Mouse (Mus musculus) cerebellum, adult 9-11 months (tissue): Measurements from ENCODE around the gene St6galnac1.

Experiments
- DNase-seq: peaks from one replicate; pipeline ENCODE4 v3.0.0; 2022

St6galnac1 gene

DNA sequence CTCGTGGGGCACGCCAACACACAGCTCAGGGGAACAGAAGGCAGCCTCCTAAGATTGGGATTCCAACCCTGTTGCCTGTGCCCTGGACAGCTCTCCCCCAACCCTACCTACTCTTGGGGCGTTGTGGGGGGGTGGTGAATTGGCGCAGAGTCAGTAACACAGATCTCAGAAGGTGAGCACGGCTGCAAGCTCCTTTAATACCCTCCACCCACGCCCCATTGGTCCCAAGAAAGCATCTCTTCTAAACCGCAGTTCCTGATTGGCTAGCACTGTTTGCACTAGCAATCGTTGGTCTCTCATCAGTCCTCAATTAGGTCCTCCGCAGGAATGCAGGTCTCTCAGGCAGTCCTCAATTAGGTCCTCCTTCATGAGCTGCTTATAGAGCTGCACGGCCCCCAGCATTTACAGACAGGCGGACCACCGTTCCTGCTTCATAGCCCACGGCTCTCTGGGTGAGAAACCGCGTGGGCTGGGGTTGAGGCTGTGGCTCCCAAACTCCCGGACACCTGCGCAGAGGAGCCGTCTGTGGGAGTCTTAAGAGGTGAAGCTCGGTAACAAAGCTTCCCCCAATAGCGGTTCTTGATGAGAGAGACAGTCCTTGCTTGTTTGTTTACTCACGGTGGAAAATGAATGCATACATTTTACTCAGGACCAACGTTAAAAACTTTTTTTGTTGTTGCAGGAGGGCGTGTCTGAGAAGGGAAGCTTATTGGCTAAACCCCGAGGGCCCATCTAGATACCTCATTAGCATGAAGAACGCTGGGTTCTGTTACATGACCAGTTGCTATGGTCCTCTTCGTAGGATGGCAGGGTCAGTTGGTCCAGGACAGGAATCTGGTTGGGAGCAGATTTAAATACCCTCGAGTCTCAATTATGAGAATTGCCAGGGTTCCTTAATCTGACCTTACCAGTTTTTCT, 50.0 kb downstream of the St6galnac1 start:
- peak; percentile 11 for DNase-seq

DNA sequence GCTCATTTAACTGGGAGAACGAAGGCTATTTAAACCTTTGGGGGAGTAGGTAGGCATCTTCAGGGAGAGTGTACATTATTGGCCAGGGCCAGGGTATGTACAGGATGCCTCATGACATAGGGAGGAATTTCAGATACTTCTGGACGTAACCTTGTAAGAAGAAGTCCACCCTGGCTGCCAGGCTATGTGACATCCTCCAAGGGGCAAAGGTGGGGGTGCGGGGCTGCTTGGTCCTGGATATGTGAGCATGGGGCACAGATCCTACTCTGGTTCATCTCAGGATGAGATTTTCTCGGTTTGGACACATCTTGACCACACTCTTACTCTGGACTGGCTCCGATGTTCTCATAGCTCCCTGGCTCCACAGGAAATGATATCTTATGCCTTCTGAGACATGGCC, 52.2 kb downstream of the St6galnac1 start:
- DNase-seq = no peak

DNA sequence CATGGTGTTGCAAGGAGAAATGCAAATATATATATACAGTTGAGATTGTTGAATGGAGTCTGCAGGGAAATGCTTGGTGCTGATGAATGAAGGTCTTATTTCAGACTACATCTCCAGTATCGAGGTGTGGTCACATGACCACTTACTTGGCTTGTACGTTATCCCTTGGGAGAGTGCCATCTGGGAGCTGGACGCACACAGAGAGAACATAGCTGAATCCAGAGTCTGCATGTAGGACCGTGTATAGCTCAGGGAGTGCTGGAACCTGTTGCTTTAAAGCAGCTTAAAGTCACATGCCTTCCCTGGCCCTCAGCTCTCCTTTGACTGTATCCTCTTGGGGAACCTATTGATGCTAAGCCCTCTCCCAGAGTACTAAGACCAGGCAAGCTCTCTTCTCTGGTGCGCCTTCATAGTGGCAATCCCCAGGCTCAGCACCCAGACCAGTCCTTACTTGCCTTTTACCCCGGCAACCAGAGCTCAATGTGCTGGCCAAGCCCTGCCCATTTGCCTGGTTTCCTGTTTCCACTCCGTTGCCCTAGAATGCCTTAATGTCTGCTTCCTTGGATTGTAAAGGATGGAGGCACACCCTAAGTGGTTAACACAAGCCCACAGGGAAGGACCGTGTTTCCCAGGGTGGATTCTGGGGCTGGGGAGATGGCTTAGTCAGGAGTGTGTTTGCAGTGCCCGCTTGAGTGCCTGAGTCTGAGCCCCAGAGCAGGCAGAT, 53.6 kb downstream of the St6galnac1 start:
- DNase-seq = no peak

DNA sequence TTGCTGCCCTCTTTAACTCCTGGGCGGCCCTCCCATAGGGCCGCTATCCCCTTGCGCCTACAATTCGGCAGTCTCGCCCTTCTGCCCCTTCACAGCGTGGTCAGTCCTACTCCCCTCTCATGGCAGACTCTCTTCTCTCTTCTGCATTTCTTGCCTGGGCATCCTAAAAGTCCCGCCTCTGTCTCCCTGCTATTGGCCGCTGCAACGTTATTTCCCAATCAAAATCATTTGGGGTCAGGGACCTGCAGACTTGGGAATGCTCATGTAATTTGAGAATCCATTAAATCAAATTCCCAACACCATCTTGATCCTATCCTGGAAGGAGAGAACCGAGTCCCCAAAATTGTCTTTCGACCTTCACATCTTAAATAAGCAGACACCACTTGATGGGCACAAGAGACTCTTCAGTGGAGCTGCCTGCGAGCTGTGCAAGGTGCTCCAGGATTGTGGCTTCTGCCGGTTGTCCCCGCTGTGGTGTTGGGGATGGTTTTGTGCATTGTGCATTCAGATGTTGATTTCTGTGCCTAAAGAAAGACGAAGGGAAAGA, 54.9 kb downstream of the St6galnac1 start:
- no peak for DNase-seq
